Mouse (Mus musculus) WW6 (cell line): ENCODE data around the gene Abca2.

Experiments used
- DNase-seq: peaks from one replicate; pipeline ENCODE4 v3.0.0-alpha.2; 2013; ENCODE audit warnings: low read depth, low spot score

The Abca2 gene

GRCm38 (mm10) chr2:25493476-25493961 lies 65.0 kb downstream of the Abca2 start, which contains the start of gene Lcn12:
Gene Lcn12 (minus strand): TSS chr2:25493911.
- DNase-seq = no peak

- DNase-seq = no peak
These were observed 68.0 kb downstream of the Abca2 start for GRCm38 (mm10) chr2:25496462-25496861.
